Mouse (Mus musculus): ENCODE results near the gene Slamf6.
A peak's percentile ranks its signal among the peaks of the same experiment; 100 is the strongest.
"Not testable (repeated sequence)": the region's sequence is repeated elsewhere in the genome, so short reads cannot be mapped to it uniquely, and the experiment has no call there.

Gene Slamf6

DNA sequence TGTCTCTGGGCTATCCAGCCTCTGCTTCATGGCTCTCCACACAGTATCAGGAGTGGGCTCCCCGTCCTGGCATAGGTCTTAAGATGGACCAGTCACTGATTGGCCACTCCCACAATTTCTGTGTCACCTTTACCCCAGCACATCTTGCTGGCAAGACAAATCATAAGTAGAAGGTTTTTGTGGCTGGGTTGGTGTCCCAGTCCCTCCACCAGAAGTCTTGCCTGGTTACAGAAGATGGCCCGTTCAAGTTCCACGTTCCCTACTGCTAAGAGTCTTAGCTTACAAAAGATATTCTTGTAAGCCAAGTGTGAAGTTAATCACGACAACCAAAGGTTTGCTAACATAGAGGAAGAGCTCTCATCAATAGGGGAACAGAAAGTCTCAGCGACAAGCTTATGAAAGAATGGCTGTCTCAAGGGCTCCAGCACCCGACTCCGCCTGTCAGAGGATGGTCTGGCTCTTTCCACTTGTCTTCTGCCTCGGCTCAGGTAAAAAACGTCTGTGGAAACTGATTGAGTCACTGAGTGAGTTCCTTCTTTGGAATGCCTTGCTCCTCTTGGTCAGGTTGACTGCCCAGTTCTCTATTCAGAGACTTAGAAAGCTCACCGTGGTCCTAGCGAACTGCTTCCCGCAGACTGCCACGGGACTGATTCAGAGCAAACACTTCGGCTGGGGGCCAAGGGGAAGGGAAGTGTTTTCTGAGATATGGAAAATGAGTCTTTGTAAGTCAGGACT, at the start of gene Slamf6:
Gene Slamf6 (plus strand): TSS at position 211 of the 735 bp plus-strand sequence.
- DNase-seq = peak; percentile 50 to 61

DNA sequence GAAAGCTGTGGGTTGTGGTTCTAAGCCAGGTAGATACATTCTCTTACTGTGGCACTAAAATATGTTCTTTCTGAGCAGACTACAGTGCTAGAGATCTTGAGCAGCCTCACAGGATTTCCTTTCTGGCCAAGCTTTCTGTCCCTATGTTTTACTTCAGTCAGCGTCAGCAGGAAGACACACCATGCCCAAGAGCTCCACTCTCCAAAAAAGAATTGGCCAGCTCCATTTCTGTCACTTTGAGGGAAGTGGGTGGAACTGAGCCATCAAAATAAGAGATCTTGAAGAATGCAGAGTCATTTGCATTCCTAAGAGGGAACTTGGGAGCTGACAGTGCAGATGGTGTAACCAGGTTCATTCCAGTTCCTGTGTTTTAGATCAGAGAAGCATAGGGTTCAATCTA, 30.3 kb upstream of the Slamf6 start:
- DNase-seq = no peak

DNA sequence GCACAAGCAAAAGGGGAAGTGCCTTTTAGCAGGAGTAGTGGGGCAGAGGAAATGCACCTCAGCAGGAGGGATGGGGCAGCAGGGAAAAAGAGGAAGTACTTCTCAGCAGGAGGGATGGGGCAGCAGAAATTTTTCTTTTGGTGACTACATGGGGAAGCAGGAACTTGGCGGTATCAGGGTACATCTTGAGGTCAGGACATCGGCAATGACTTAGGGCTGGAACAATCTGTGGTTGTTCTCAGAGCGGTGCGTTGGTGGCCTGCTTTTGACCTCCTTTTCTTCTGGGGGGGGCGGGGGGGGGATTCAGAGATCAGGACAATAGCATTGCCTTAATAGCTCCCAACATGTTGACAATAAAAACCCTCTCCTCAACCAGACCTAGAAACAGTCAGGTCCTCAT, 22.0 kb upstream of the Slamf6 start, which contains the start of gene Gm10521:
Gene Gm10521 (plus strand): TSS at position 301 of the 400 bp plus-strand sequence.
- not testable (repeated sequence) for DNase-seq

DNA sequence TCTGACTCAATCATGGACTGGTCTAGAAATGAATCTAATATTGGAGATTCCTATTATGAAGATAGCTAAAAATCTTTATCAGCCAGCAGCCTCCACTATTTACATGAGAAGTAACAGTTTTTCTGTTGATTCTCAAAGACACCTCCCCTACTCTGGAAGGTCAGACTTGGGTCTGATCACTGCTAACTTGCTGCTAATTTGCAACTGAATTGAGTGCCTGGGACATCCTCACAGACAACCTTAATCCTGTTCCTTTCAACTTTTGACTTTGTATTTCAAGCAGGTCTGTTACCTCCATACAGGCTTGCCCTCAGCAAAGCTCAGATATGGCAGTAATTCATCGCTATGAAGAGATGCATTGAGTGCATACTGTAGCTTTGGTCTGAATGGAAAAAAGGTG, 13.3 kb upstream of the Slamf6 start:
- no peak for DNase-seq

DNA sequence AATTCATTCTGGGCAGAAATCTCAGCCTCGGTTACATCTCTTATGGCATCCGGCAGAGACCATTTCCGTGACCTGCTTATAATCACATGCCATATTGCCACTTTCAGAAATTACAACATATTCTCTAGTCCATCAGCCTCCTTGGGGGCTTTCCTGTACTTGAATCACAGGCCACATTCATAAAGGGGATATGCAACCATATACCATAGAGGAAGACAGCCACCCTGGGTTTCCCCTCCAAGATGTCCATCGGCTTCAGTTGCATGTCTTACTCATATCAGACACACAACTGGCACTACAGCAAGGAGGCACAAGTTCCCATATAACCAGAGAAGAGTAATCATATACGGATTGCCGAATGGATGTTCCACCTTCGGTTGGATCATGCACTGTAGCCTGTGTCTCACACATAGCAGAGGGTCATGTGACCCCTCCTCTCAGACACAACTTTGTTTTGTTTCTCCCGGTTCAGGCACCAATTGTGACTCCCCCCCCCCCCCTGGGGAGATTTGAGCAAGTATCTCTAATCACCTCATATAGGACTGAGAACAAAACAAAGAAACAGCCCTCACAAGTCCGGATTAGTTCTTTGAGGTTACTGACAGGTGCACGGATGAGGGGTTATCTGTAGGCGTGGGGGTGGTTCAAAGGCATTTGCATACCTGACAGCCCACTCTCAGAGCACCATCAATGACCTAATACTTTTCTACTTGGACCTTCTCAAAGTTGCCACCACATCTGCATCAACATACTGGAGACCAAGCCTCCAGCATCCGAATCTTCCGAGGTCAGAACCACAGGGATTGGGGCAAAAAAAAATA, 1.5 kb upstream of the Slamf6 start:
- peak; percentile 33 for DNase-seq

DNA sequence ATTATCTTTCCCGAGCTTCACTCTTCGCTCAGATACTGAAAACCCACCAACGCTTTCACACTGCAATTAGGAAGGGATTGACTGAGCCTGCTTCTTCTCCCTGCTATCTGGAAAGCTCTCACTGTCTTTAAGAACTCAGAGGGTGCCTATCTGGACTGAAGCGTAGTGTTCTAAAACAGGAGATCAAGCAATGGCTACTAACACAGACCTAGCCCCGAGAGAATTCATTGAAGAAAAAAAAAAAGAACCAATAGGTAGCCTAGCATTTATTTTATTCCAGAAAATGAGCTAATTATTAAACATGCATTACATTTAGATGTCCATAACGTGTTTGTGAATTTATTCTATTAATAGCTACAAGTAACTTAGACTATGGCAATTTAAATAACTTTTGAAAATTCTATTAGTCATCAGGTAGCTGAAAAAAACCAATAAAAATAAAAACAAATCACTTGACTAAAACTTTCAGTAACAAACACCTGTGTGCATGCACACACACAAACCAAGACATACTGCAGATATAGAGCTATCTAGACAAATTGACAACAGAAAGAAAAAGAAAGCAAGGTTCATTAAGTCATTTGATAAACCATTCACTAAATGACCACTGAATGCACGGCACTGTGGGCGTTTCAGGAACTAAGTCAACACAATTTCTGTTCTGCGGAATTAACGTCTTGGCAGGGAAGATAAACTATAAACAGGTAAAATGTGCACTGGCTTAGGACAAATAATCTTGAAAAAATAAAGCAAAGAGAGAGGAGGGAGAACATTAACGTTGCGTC, 1.0 kb downstream of the Slamf6 start:
- DNase-seq = no peak

DNA sequence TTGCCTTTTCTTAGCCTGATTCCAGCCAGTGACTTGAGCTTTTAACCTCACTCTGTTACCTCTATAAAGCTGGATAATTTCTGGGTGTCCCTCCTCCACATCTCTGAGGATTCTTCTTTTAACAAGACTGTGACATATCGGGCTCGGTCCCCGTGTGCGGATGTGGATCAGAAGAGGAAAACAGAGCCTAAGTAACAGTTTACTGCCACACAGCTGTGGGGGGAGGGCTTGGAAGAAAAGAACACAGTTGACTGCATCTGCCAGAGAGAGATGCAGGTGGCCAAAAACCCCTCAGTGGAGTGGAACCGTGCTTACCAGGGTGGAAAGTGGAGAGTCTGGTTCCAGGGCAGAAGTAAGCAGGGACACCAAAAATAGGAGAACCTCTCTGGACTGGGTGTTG, 1.9 kb downstream of the Slamf6 start:
- DNase-seq = peak; percentile 34 to 38

DNA sequence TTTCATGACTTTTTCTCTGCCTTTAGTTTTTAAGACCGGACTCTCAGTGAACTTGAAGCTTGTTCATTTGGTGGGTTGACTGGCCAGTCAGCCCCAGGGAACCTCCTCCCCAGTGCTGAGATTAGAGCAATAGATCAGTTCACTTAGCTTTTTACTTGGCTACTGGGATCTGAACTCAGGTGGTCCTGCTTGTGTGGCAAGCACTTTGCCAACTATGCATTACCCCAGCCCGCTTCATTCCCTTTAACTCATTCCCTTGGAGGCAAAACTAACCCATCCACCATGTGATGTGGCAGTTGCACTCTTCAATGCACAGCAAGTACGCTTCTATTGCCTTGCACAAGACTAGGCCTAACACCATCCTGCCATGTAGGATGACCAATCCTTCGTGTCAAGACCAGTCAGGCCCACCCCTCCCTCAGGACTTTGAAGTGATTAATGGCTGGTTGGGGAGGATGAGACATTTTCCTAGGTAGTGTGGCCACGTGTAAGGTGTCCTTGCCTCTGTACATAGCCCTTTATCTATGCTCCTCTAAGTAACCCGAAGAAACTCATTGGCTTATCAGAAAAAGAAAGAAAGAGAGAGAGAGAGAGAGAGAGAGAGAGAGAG, 2.7 kb downstream of the Slamf6 start:
- peak in 1 of 2 experiments; percentile 15 for DNase-seq

DNA sequence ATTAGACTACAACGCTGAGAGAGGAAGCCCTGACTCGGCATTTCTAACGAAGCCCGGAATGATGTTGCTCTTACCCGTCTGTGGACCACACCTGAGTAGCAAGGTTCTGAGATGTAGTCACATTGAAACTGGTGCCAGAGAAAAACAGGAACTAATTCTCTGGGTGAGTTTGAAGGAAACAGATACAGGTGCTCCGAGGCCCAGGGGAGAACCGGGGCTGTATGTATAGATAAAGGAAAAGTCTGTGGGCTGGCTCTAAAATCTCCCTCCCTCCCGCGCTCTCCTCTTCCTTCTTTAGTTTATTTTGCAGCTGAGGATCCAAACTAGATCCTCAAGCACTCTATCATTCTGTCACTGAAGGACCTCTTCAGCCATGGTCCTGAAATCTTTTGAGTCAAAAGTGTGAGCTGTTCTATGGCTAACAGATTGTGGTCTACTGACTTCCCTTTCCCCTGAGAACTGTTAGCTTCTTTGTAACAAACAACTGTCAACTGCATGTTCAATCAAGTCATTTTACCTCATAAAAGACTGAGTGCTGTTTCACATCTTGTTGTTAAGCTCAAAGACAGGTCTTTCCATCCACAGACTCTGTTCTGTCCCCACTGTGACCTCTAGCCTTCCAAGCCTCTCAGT, 3.8 kb downstream of the Slamf6 start:
- peak; percentile 41 to 46 for DNase-seq

DNA sequence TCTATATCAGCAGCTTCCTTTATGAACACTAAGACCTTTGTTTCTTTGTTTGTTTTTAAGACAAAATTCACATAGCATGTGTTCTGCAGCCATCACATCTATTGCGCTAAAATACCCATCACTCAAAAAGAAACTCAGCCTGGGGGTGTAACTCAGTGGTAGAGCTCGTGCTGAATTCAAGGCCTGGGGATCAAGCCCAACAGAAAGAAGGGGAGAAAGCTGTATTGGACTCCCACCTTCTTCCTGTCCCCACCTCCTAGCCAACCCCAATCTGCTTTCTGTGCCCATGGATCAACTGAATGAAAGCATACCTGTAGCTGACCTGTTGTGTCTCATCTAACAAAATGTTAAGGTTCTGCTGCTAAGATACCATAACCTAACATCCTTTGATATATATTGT, 4.3 kb downstream of the Slamf6 start:
- DNase-seq = no peak

DNA sequence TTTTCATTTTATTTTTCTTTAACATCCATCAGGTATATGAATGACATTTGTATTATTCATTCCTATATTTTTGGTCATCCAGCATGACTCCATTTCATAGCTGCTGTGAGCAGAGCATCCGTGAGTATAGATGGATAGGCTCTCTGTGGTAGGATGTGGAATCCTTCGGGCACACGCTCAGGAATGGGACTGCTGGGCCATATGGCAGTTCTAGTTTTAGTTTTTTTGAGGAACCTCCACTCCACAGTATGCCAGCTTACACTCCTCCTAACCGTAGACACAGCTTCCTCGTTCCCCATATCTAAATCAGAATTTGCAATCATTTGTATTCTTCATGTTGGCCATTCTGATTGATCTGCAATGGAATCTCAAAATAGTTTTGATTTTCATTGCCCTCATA, 5.5 kb downstream of the Slamf6 start:
- DNase-seq = no peak

DNA sequence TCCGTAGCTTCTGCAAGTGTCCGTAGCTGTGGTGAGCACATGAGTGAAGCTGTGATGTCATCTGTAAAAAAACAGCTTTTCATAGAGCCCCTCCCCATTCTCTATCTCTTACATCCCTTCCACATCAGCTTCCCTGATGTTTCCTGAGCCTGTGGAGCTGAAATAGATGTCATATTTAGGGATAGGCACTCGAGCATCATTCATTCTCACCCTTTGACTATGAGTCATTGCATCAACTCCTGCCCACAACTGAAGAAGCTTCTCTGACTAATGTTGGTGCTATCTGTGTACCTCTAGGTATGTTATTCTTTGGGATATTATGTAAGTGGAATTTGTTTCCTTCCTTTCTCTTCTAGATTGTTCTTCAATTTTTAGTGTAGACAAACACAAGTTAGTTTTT, 7.6 kb downstream of the Slamf6 start:
- DNase-seq = no peak

DNA sequence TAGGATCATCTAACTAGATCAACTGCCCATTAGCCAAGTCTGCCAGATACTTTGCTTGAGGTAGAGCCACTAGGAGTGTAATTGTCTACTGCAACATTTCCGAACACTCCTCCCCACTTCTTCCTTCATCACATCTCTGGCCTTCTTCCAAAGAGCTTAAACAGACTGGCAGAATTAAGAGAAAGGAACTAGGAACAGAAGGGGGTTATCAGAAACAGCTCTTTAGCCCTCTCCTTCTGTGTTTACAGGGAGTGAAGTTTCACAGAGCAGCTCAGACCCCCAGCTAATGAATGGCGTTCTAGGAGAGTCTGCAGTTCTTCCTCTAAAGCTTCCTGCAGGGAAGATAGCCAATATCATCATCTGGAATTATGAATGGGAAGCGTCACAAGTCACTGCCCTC, 16.5 kb downstream of the Slamf6 start:
- DNase-seq = no peak

DNA sequence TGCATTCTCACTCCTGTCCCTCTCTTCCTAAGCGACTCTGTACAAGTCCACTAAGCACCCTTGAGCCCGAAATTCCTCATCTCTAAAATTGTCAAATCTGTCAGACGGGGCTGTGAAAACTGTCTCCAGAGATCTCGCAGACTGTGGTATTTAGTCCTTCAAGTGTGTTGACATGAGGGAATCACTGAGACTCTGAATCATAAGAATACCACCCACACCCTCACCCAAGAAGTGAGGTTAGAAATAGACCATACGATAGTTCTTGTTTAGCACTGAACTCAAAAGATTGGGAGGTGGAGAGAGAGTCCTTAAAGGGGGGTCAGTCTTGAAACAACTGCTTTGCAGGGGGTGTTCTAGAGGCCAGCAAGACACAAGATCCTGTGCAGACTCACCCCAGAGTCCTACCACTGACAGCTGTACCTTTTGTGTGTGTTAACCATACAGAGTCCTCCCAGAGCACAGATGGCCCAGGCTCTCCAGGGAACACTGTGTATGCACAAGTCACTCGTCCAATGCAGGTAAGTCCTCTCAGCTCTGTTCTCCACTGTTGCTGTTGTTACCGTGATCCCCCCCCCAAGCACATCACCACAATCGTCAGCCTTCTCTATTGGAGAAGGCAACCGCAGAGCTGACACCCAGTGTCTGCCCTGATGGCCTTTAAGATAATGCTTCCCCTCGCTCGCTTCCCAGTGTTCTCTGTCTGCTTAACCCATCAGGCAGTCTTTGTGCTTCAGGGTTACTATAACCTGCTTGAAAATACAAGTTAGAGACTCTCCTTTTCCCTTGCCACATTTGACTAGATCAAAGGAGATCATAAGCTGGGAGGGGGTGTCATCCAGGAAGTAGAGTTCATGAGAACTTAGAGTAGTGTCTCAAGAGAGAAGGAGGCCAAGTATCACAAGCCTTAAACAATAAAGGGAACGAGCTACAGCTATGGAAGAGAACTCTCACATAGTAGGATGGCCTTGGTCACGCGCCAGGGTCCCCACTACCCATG, 21.9 kb downstream of the Slamf6 start:
- no peak for DNase-seq

DNA sequence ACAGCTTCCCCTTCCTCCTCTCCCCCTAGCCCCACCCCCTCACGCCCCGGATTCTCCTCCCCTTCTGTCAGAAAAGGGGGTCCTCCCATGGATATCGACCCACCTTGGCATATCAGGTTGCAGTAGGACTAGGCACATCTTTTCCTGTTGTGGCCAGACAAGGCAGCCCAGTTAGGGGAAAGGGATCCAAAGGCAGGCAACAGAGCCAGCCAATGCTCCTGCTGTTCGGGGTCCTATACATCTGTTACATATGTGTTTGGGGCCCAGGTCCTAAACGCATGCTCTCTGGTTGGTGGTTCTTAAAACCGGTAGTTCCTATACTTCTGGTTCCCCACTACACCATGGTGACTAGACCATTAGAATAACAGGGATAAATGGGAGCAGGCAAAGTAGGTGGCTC, 23.3 kb downstream of the Slamf6 start:
- DNase-seq = no peak

DNA sequence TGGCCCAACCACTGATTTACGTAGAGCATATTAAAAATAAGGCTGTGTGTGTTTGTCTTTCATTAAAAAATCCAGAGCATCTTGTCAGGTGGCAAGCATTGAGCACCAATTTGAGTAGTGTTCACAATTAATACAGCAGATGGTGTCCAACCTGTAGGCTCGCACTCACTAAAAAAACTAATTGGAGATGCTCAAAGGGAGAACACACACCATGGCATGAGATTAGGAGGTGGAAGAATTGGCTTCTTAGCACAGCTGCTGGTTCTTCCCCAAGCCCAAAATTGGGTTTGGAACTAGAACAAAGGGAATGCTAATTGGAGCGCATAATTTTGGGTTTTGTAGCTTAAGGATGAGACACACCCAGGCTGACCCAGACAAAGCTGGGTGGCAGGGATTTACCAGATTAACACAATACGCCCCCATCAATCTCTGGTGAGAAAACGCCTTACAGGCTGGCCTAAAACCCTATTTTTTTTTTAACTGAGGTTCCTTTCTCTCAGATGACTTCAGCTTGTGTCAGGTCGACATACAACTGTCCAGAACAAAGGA, 29.2 kb downstream of the Slamf6 start:
- no peak for DNase-seq

DNA sequence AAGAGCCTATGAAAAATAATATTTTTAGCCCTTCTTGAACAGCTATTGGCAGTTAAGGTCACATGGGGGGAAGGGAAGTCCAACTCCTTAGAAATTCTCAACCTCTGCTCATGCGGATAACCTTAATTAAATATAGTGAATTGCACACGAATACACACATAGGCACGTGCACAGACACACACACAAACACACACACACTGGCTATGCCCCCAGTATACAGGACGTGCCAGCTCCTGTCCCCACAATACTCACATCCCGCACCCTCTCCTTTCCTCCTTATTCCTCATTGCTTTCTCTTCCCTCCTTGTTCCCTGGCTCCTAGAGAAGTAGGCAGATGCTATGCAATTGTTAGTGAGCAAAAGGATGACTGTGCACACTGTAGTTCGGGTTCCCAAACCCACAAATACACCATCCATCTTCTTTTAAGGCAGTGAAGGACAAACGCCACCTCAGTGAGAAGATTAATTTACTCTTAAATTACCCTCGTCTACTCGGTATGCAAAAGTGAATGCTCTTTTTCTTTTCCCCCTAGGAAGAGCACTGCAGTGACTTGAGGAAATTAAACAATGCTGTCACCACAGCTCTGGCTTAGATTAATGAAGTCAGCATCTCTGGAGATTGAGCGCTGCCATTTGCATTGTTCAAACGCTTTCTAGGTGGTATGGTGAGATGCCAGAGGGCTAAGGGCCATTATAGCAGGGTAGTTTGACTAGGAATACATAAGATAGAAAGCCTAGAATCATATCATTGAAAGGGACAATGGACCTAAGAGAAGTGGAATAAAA, 31.0 kb downstream of the Slamf6 start:
- DNase-seq = no peak

DNA sequence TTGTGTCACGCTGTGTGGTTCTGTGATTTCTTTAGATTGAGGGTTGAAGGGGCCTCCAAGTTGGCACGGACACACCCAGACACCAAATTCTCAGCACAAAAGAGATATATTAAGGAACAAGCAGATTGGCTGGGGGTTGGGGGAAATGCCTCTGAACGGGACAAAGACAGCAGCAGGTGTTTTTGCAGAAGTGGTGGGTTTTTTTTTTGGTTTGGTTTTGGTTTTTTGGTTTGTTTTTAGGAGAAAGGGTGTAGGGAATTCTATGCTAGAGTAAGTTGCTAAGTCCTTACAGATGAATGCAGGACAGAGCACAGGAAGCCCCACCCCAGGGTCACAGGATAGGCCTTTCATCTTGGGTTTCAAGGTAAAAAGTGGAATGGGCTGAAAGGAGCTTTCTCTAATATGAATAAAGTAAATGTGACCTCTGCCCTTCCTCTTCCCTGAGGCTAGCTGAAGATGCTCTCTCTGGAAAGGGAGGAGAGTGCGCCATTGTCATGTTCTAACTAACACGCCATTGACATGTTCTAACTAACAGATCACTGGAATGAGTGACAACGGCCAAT, 31.7 kb downstream of the Slamf6 start:
- DNase-seq = no peak

DNA sequence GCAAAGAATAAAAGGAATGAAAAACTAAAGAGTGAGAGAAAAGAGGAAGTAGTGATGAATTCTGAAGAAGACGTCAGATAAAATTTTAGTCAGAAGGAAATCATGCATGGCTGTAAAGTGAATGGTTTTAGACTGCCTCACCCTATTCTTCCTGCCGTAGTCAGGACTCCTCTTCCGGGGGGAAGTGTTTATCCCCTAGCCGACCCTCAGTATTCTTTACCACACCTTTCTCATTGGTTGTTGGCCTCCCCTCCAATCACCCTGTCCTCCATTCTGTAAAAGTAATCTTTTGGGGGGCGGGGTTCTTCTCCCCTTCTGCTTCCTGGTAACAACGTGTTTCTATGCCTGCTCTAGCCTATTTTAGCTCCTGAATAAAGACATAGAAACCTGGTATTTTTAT, 37.8 kb downstream of the Slamf6 start:
- DNase-seq = peak in 1 of 2 experiments; percentile 14

DNA sequence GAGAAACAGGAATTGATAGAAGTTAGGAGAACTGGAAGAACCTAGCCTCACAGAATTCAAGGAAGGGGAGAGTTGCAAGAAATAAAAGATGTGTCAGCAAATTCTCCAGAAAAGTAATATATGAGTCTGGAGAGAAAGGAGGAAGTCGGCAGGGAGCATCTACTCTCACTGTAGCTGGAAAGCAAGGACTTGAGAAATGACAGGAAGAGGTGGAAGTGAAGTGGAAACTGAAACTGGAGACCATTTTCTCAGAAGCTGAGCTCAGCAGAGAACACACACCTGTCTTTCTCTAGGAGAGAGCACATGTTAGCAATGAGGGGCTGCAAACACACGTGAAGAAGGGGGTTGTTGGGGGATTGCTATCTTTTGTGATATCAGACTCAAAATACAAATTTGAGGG, 40.1 kb downstream of the Slamf6 start:
- DNase-seq = no peak
